Mouse (Mus musculus): ENCODE data around the gene Ntmt1.

Ntmt1 gene

DNA sequence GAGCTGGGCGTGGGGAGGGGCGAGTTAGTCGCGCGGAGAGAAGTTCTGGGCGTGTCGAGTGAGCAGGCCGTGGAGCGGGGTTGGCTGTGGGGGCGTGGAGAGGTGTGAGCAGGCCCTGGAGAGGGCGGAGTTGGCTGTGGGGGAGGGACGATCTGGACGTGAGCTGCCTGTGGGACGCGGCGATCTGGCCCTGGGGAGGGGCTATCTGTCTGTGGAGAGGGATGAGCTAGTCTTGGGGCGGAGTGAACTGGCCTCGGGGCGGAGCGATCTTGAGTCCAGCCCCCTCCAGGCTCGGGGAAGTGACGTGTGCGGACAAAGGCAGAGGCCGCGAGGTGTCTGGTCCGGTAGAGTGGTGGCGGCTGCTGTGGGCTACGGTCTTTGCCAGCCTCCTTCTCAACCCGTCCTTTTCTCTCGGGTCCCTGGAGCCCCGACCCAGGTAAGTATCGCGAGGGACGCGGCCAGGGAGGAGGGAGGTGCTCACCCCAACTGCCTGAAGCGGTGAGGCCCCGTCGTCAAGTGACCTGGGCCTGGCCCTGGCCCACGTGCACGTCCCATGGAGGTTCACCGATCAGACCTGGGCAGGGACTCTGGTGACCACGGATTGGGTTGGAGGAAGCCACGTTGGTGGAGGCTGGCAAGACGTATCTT lies at the start of gene Ntmt1:
Gene Ntmt1 (plus strand): TSS at position 179 of the 648 bp plus-strand sequence.
- DNase-seq, result peak; percentile 100

DNA sequence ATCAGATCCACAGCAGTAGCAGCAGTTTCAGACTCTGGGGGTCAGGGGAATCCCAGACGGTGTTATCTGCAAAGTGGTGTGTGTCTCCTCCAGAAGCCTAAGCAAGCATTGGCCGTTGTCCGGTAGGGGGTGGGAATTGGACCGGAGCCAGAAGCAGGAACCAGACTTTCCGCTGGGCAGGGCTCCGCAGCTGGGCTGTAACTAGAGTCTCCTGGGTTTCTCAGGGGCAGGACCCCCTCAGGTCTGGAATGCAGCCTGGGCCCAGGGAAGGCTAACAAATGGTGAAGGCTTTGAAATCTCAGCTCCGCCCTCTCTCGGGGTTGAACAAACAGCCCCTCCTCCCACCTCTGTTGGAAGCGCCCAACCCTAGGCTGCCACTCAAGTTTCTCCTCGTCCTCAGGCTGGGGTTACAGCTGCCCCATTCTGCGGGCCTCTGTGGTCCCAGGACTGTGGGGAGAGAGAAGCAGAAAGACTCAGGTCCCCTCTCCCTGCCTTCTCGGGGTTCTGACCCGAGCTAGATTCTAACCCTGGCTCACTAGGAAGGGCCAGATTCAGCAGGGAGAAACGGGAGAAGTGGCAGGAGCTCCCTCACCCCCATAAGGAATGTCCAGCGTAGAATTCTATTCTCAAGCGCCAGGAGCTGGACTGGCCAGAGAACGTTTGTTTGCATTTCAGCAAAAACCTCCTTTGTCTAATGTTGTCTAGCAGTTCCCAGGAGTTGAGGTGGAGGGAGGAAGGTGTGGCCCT lies 49.1 kb upstream of the Ntmt1 start:
- DNase-seq, result peak; percentile 96 to 97

DNA sequence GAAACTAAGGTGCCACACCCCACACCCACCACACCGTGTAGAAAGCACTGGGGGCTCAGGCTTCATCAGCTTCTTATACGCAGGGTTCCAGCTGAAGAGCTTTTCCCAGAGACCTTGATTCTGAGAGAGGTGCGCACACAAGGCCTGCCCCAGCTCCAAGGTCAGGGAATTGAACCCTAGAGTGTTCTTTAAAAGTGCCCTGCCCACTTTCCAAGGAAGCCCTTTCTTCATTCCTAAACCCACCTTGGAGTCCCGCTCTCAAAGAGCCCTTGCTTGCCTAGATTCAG lies 48.6 kb upstream of the Ntmt1 start:
- no peak for DNase-seq

DNA sequence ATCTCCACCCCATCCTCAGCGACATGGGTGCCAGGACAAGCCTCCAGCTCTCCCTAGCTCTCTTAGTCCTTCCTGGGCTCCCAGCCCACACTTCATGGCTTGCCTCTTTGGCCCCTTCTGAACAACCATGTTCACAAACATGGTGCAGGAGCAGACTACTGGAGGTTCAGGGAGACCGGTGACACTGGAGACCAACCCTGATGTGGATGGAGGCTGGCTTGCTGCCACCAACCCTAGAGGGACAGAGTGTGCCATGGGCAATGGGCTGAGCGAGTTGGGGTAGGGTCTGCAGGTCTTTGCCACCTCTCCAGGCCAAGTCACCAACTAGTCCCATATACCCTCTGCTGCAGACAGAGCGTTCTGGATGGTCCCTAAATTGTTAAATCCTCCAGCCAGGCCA lies 48.2 kb upstream of the Ntmt1 start:
- peak; percentile 41 to 66 for DNase-seq

DNA sequence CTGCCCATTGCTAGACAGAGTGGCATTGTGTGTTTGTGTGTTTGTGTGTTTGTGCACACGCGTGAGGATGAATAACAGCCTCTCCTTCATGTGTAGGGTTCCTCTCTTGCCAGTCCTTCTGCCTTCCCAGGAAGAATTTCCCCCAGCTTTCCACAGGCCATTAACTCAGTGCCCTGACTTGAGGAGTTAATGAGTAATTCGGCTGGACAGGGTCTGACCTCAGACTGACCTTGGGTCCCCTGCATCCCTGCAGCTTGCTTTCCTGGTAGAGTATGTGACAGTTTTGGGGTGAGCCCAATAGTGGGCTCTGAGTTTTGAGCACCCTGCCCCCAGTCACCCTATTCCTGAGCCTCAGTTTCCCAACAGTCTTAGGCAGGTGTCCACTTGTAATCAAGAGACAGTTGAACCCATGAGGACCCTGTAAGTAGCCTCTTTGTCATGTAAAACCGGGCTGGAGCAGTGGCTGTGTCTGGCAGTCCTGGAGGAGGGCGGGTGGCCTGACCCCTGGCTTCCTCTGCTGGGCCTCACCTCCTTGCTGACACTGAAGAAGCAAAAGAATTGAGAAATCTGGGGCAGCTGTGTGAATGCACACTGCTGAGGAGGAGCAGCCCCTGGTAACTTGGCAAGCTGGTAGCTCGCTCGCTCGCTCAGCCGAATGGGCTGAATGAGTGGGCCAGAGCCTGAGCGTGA lies 47.6 kb upstream of the Ntmt1 start:
- DNase-seq, result peak; percentile 79 to 90

DNA sequence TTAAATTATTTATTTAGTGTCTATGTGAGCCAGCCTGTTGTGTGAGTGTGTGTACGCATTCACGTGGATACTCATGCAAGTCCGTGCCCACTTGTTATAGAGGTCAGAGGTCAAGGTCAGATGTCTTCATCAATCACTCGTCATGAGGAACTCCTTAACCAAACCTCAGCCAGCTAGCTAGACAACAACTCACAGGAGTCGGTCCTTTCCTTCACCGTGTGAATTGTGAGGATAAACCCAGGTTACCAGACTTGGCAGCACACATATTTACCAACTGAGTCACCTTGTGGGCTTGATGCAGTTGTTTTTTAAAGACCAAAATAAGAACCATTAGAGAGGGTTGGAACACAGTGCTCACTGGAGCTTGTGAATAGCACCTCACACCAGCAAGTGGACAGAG lies 46.9 kb upstream of the Ntmt1 start:
- DNase-seq, result peak in 1 of 2 experiments; percentile 25

DNA sequence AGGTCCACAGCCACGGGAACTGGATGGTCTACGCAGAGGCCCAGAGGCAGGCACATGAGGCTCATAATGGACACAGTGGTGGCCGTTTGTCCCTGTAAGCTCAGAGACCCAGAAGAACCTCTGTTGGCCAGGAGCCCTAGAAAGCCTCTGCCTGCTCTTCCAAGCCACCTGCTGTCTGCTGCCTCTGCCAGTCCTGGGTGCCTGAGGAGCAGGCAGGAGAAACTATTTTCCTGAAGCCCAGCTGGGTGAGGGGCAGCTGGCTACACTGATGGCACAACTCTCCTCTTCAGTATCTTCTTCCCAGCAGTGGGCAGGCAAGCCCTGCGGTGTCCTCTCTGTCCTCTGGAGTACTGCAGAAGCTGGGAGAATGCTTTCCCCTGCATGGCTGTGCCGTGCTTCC lies 41.2 kb upstream of the Ntmt1 start:
- DNase-seq, result no peak

DNA sequence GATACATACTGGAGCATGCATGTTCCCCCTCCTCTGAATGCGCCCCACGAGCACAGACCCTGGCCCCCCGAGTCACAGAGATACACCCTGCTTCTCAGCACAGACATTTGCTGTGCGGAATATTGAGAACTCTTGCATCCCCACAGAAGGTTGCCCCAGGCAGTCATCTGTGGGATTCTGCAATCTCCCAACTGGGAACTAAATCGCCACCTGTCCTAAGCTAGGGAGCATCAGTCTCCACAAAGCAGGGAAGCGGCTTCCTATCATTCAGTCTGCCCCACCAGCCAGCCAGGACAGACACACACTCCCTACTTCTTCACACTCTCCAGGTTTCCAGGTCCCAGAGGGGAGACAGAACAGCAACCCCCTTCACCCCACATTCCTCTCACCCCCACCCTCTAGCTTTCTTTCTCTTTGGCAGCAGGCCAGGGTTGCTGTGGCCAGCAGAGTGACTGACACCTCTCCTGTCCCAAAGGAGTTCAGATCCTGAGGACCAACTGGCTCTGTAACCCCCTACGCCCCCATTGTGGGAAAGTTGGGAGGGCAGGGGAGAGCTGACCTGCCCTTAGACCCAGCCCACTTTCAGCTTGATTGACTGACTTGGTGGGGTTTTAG lies 39.9 kb upstream of the Ntmt1 start:
- DNase-seq, result no peak

DNA sequence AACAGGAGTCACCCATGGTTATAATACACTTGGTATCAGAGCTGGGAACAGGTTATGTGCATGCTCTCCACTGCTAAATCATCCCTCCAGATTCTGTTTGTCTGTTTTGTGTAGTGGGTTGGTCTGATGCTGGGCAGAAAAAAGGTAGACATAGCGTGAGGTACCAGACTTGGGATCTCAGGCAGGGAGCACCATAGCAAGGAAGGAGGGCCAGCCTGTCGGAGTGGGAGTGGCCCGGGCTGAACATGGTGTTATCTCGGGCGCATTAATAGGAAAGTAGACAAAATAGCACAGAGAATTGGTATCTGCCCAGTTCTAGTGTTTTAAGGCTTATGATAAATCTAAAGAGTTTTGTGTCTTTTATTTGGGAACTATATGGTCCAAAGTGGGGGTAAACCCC lies 39.1 kb upstream of the Ntmt1 start:
- no peak for DNase-seq

DNA sequence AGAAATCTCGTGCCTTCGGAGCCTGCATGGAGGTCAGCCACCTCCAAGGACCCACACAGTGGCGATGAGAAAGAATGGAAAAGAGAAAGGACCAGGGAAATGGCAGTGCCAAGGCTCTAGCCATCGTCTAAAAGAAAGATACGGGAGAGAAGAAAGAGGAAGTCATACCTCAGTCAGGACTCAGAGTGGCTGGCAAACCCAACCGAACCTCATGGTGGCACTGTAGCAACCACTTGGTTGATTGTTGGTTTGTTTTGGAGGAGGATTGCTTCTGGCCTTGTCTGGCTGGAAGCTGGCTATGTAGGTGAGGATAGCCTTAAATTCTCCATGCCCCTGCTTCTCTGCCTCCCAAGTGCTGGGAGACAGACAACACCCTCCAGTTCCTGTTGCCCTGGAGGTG lies 38.4 kb upstream of the Ntmt1 start:
- DNase-seq, result peak in 1 of 2 experiments; percentile 50

DNA sequence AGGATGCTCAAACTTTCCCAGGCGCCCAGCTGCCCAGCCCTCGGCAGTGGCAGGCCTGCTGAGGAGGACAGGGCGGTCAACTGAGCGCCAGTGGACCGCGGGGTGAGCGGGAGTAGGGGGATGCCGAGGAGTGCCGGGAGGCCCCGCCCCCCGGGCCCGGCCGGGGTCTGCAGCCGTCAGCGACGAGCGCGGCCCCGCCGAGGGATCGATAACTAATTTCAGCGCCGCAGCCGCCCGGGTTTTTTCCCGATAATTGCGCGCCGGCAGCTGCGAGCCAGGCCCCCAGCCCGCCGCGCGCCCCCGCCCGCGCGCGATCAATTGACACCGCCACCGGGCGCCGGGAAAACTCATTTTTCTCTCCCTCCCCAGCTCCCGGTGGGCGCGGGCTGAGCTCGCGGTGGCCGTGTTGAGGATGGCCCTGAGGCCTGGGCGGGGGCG lies 36.2 kb upstream of the Ntmt1 start:
- DNase-seq, result no peak

DNA sequence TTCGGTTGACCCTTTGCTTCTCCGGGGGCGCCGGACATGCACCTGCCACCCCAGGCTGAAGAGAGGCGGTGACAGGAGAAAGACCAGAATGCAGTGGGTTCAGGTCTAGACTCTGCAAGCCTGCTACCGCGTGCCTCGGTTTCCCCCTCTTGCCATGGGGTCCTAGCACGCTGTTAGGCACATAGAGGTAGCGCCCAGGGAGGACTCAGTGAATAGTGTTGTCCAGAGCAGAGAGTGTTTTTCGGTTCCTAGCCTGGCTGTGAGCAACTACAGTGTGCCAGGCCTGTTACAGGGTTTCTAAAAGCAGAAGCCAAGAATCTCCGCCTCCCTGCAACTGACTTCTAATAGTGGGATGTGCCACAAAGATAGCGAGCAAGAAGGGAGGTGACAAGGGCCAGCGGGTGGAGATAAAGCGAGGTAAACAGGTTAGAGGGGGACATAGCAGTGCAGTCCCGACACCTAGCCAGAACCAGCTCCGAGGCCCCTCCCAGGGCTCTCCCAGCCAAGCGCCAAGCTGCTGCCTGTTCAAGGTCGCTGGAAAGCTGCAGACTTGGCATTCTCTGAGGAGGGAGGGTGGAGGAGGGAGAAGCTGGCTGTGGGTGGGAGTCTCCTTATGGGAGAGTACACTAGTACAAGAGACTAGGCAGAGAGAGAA lies 35.7 kb upstream of the Ntmt1 start:
- DNase-seq, result peak; percentile 87 to 95

DNA sequence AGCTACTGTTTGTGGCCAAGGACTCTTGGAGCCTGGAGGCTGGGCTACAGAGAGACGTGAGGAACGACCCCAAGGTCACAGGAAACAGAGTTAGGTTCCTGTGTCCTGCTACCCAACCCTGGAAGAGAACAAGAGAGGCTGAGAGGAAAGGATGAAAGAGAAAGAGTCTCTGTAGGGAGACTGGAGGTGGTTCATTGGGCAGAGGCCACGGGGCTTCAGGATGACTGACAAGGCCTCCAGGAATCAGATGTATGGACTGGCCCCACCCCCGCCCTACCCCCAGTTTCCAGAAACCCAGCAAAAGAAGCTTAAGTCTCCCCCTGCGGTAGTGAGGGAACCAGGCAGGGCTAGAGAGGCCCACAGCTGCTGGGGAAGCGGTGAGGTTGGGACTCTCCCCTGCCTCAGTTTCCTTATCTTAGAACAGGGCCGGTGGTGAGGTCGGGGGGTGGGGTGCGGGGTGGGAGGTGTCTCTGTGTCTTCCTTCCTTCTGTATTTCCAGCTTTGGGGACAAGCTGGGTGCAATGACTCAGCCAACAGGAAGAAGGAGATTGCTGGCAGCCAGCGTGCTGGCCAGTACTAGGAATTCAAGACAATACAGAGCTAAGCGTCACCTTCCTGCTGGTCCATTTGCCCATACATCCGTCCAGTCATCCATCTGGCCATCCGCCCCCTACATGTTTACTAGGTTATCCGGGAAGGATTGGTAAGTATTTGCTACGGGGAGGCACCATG lies 34.9 kb upstream of the Ntmt1 start:
- DNase-seq, result peak; percentile 55 to 73

DNA sequence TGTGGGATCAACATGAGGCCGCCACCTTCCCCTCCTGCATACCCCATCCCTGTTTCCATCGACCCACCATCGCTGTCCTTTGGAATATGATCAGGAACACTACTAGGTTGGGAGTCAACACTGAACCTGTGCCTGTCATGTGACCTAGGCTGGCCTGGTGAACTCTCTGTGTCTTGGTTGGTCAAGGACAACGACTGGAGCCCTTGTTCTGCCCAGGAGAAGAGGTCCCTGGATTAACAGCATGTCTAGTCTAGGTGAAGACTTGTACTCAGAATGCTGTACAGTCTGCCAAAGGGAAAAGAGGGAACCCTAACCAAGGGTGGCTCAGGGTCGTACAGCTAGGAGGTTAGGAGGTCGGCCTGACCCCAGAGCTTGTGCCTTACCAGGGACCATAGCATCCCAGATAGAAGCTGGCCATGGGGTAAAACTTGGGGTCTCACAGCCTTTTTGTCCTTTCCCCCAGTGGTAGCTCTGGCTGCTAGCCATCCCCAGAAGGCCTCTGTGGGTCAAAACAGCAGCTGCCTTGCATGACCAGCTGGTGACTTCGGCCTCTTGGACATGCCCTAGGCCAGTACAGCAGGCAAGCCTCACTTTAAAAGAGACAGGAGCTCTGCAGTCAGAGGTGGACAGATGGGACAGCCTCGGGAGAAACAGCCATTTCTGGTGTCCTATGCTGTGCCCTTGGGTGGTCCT lies 34.2 kb upstream of the Ntmt1 start:
- DNase-seq, result peak; percentile 49 to 72

DNA sequence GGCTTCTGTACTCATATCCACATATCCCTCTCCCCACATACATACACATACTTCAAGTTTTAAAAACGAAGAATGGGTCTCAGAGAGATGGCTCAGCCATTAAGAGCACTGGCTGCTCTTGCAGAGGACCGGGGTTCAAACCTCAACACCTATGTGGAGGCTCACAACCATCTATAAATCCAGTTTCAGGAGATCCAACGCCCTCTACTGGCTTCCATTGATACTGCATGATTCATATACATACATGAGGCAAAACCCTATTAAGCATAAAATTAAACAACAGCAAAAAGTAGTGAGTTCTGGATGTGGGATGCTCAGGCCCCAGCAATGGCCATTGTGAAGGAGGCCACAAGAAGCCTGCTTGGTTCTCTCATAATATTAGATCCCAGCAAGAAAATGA lies 31.7 kb upstream of the Ntmt1 start:
- DNase-seq, result no peak

DNA sequence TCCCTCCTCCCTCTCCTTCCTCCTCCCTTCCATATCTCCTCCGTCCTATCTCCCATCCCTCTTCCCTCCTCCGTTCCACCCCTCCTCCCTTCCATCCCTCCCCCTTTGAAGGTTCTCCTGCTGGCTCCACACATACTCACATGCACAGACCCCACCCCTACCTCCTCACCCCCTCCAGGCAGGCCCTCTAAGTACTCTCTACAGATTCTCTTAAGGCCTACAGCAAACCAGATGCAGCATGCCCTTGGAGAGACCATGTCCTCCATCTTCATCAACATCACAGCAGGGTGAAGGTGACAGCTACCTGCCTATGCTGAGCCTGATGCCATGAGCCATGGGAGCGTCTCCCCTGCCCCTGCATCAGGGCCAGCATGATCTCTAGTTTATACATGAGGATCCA lies 30.4 kb upstream of the Ntmt1 start:
- DNase-seq, result no peak

DNA sequence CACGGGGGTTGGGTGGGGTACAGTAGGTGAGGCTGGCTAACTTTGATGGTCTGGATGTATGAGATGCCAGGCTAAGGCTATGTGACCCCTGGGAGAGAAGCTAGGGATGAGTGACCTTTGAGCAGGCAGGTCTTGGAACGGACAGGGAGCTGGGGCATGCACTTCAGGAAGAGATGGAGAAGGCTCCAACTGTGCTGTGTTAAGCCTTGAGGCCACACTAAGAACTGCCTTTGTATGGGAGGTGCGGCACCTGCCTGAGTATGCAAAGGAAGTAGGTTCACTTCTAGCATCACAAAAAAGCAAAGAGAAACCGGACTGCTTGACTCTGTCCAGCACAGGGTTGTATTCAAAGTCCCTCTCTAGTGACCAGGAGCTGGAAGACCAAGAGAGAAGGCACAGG lies 29.4 kb upstream of the Ntmt1 start:
- DNase-seq, result no peak

DNA sequence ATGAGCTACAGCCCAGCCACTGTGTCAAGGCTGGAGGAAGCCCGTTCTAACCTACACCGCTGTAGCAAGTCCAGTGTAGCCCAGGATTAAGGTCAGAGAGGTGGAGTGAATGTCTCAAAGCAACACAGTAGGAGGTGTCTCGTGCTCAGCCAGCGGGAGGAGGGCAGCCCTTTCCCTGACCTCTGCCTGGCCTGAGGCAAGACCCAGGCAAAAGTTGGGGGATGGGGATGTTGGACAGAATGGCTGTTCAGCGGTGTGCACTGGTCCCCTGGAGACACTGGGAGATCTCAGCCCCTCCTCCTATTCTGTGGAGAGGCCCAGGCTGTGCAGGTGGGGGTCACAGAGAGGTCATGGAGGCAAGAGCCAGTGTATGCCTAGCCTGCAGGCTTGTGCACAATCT lies 28.4 kb upstream of the Ntmt1 start:
- DNase-seq, result peak; percentile 75 to 88

DNA sequence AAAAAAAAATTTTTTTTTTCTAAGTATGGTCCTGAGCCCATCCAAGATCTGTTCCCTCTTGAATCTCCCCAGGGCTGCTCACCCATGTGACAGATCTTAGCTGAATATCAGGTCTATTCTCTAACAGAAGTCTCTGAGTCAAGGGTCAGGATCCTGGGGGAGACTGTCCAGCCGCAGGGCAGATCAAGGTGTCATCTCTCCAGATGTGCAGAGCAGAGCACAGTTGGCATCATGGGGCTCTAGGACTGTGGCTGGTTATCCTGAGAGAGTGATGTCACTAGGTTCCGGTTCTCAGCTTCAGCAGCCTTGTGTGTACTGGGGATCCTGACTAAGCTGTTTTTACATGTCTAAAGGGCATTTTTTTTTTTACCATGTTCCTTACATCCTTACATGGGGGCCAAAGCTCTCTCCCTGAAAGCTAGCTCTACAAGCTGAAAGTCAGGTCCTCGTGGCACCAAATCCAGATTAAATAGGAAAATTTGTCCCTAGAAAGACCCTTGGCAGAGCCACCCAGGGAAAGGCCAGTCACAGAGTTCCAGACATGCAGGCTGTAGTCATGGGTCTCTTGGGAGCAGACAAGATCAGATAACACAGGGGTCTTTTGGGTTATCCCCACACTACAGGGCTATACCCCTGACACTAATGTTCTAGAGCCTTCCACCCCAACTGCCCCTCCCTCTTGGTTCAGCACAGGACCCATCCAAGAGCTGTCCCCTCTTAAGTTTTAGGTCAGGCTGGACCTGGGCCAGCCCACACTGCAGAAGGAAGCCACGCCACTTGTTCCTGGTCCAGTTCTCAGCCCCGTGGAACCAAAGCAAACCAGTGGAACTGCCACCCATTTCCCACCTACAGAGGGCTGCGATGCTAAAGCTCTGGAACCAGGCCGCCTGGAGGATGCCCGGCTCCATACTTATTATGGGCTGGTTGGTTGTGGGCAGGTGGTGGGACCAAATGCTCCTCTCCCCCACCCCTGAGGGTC lies 25.0 kb upstream of the Ntmt1 start:
- peak in 1 of 2 experiments; percentile 21 for DNase-seq

DNA sequence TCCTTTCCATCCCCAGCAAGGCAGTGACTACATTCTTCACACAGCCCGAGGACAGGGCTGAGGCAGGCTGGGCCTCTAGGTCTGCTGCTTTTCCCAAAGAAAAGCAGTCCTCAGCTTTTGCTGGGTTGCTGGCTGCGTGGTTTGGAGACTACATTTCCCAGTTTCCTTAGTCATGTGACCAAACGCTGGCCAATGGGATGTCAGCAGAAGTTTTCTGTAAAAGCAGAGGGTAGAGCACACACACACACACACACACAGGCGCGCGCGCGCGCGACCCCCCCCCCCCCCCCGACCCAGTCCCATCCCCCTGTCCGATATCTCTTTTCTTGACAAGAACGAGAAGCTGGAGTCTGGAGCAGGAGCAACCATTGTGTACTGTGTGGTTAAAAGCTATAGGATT lies 24.3 kb upstream of the Ntmt1 start:
- DNase-seq, result peak; percentile 88 to 90
